Mouse (Mus musculus): ENCODE results near the gene Klc4. TPM values are rescaled to one million over a fixed set of nuclear protein-coding genes. Genes with fewer than 3 reads are reported as not detected.

The Klc4 gene
- polyA plus RNA-seq, 1 experiment: 213 TPM

GRCm38 (mm10) chr17:46611316-46611715 is 34.5 kb downstream of the Klc4 start:
- WGBS: 90% methylated on average over 6 of the region's 6 CpGs
- Histone ChIP-seq H3K27ac (ENCODE audit: insufficient read depth, low read depth, low read length) (no peak overlapping the region), H3K27me3 (ENCODE audit: control insufficient read depth, insufficient read depth, low read length) (no peaks in the 10 kb centered on the region), H3K4me3 (ENCODE audit: low read depth, low read length) (no peak overlapping the region), H3K4me1 (ENCODE audit: control insufficient read depth, insufficient read depth, insufficient read length, low read length) (no peaks in the 10 kb centered on the region), H3K36me3 (ENCODE audit: control insufficient read depth, insufficient read depth, low read length) (no peaks in the 10 kb centered on the region)
- TF ChIP-seq CTCF (IDR thresholded peaks at IDR 0.05; ENCODE audit: extremely low read depth, insufficient read length, insufficient replicate concordance, low read depth, low read length) (no peak), POLR2A (IDR thresholded peaks at IDR 0.05; ENCODE audit: low read depth, low read length) (no peak)

DNA sequence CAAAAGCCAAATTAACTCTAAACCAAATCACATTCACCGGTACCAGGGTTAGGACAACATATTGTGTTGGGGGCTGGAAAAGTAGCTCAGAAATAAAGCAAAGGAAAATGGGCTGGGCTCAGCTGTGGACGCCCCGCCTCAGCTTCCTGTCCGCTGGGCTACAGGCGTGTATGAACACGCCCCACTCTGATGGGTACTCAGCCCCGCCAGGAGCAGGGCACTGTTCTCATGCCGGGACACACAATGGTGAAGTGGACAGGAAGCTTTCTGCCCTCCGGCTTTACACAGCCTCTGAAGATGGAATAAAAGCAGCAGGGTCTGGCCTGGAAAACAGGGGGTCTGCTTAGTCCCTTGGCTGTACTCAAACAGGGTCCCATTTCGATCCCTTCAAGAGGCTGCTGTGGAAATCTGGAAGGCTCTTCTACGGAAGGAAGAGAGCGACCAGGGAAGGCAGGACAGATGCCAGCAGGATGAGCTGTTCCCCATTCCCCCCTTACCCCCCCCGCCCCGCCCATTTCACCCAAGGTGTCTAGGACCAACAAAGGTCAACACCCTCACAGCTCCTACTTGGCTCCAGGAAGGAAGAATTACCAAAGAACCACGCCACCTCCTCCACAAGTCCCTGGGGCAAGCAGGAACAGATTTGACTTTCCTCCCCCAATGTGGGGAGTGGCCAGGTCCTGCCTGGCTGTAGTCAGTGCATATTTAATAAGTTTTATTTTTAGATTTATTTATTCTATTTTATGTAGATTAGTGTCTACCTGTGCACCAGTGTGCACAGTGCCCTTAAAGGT is 35.9 kb downstream of the Klc4 start:
- H3K27ac ChIP-seq (ENCODE audit: insufficient read depth, low read depth, low read length): no peak overlapping the region
- H3K27me3 ChIP-seq (ENCODE audit: control insufficient read depth, insufficient read depth, low read length): no peaks in the 10 kb centered on the region
- no peaks in the 10 kb centered on the region for H3K4me1 ChIP-seq (ENCODE audit: control insufficient read depth, insufficient read depth, insufficient read length, low read length)
- WGBS: 18% methylated on average over 15 of the region's 15 CpGs
- no peak for TF ChIP-seq POLR2A (IDR thresholded peaks at IDR 0.05; ENCODE audit: low read depth, low read length)
- no peak for TF ChIP-seq CTCF (IDR thresholded peaks at IDR 0.05; ENCODE audit: extremely low read depth, insufficient read length, insufficient replicate concordance, low read depth, low read length)
- no peaks in the 10 kb centered on the region for H3K36me3 ChIP-seq (ENCODE audit: control insufficient read depth, insufficient read depth, low read length)
- H3K4me3 ChIP-seq (ENCODE audit: low read depth, low read length): peak overlapping the region; percentile 37

DNA sequence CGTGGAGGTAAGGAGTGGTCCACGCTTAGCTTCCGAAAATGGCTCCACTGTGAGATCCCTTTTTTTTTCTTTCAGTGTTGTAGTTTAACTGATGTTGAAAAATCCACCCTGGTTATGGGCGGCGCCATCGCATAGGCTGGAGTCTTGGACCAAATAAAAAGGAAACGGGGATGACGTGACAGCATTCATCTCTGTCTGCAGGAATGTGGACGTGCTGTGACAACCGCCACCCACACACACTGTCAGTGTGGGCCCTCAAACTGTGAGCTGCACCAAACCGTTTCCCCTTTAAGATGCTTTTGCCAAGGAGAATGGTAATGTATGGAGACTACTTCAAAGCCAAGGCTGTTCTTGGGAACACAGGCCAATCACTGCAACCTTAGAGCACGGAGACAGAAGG is 39.8 kb downstream of the Klc4 start:
- Histone ChIP-seq H3K27me3 (ENCODE audit: control insufficient read depth, insufficient read depth, low read length) (no peaks in the 10 kb centered on the region), H3K4me1 (ENCODE audit: control insufficient read depth, insufficient read depth, insufficient read length, low read length) (no peaks in the 10 kb centered on the region), H3K36me3 (ENCODE audit: control insufficient read depth, insufficient read depth, low read length) (no peaks in the 10 kb centered on the region), H3K4me3 (ENCODE audit: low read depth, low read length) (no peak overlapping the region), H3K27ac (ENCODE audit: insufficient read depth, low read depth, low read length) (no peak overlapping the region)
- TF ChIP-seq POLR2A (IDR thresholded peaks at IDR 0.05; ENCODE audit: low read depth, low read length): no peak
- TF ChIP-seq CTCF (IDR thresholded peaks at IDR 0.05; ENCODE audit: extremely low read depth, insufficient read length, insufficient replicate concordance, low read depth, low read length): no peak
- 92% methylated on average over 12 of the region's 12 CpGs for WGBS

- no peak overlapping the region for H3K4me3 ChIP-seq (ENCODE audit: low read depth, low read length)
- H3K27ac ChIP-seq (ENCODE audit: insufficient read depth, low read depth, low read length): no peak overlapping the region
- no peaks in the 10 kb centered on the region for H3K27me3 ChIP-seq (ENCODE audit: control insufficient read depth, insufficient read depth, low read length)
- no peaks in the 10 kb centered on the region for H3K36me3 ChIP-seq (ENCODE audit: control insufficient read depth, insufficient read depth, low read length)
- no peaks in the 10 kb centered on the region for H3K4me1 ChIP-seq (ENCODE audit: control insufficient read depth, insufficient read depth, insufficient read length, low read length)
- no peak for TF ChIP-seq POLR2A (IDR thresholded peaks at IDR 0.05; ENCODE audit: low read depth, low read length)
- no peak for TF ChIP-seq CTCF (IDR thresholded peaks at IDR 0.05; ENCODE audit: extremely low read depth, insufficient read length, insufficient replicate concordance, low read depth, low read length)
- WGBS: 84% methylated on average over 5 of the region's 5 CpGs
These were observed 40.7 kb downstream of the Klc4 start for GRCm38 (mm10) chr17:46605126-46605525.

DNA sequence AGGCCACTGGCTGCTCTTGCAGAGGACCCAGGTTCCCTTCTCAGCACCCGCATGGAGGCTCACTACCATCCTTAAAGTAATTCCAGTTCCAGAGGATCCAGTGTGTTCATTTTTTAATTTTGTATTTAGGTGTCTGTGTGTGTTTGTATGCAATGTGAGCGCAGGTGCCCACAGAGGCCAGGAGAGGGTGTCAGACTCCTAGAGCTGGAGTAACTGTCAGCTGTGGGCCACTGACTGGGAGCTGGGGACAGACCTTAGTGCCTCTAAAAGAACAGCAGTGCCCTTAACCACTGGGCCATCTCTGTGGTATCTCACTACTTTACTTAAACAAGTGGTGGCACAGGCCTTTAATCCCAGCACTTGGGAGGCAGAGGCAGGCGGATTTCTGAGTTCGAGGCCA is 42.6 kb downstream of the Klc4 start:
- Histone ChIP-seq H3K27ac (ENCODE audit: insufficient read depth, low read depth, low read length) (no peak overlapping the region), H3K4me1 (ENCODE audit: control insufficient read depth, insufficient read depth, insufficient read length, low read length) (no peaks in the 10 kb centered on the region), H3K27me3 (ENCODE audit: control insufficient read depth, insufficient read depth, low read length) (no peaks in the 10 kb centered on the region), H3K4me3 (ENCODE audit: low read depth, low read length) (no peak overlapping the region), H3K36me3 (ENCODE audit: control insufficient read depth, insufficient read depth, low read length) (no peaks in the 10 kb centered on the region)
- TF ChIP-seq POLR2A (IDR thresholded peaks at IDR 0.05; ENCODE audit: low read depth, low read length) (no peak), CTCF (IDR thresholded peaks at IDR 0.05; ENCODE audit: extremely low read depth, insufficient read length, insufficient replicate concordance, low read depth, low read length) (no peak)
- 96% methylated on average over 4 of the region's 4 CpGs for WGBS

GRCm38 (mm10) chr17:46602212-46602611 is 43.6 kb downstream of the Klc4 start:
- TF ChIP-seq CTCF (IDR thresholded peaks at IDR 0.05; ENCODE audit: extremely low read depth, insufficient read length, insufficient replicate concordance, low read depth, low read length) (no peak), POLR2A (IDR thresholded peaks at IDR 0.05; ENCODE audit: low read depth, low read length) (no peak)
- 68% methylated on average over 9 of the region's 9 CpGs for WGBS
- Histone ChIP-seq H3K27ac (ENCODE audit: insufficient read depth, low read depth, low read length) (no peak overlapping the region), H3K36me3 (ENCODE audit: control insufficient read depth, insufficient read depth, low read length) (no peaks in the 10 kb centered on the region), H3K4me1 (ENCODE audit: control insufficient read depth, insufficient read depth, insufficient read length, low read length) (no peaks in the 10 kb centered on the region), H3K27me3 (ENCODE audit: control insufficient read depth, insufficient read depth, low read length) (no peaks in the 10 kb centered on the region), H3K4me3 (ENCODE audit: low read depth, low read length) (no peak overlapping the region)

DNA sequence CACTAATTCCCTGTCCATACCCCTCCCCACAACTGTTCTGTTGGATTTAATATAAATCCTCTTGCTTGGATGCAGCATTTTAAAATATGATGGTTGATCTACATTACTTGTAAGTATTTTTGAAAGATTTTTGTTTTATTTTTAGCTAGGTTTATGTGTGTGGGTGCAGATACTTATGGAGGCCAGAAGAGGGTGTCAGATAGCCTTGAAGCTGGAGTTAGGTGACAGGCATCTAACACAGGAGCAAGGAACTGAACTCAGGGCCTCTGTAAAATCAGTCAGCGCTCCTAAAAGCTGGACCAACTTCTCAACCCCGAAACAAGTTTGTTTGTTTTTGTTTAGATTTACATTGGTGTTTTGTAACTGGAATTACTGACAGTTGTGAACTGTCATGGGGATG is 45.3 kb downstream of the Klc4 start:
- H3K36me3 ChIP-seq (ENCODE audit: control insufficient read depth, insufficient read depth, low read length): no peaks in the 10 kb centered on the region
- no peak overlapping the region for H3K27ac ChIP-seq (ENCODE audit: insufficient read depth, low read depth, low read length)
- no peak for TF ChIP-seq CTCF (IDR thresholded peaks at IDR 0.05; ENCODE audit: extremely low read depth, insufficient read length, insufficient replicate concordance, low read depth, low read length)
- no peak for TF ChIP-seq POLR2A (IDR thresholded peaks at IDR 0.05; ENCODE audit: low read depth, low read length)
- 88% methylated on average over 2 of the region's 2 CpGs for WGBS
- no peak overlapping the region for H3K4me3 ChIP-seq (ENCODE audit: low read depth, low read length)
- no peaks in the 10 kb centered on the region for H3K4me1 ChIP-seq (ENCODE audit: control insufficient read depth, insufficient read depth, insufficient read length, low read length)
- no peaks in the 10 kb centered on the region for H3K27me3 ChIP-seq (ENCODE audit: control insufficient read depth, insufficient read depth, low read length)
